Mouse (Mus musculus) brain, embryonic 14.5 days (tissue): ENCODE results near the gene Cnpy1.

Experiments used
- CTCF ChIP-seq: fragments of 200-500 bp; IDR thresholded peaks from 2 replicates; pipeline ENCODE4 v1.5.1; 2012; ENCODE audit warnings: inconsistent platforms, mild to moderate bottlenecking, moderate library complexity, borderline replicate concordance; ENCODE audit not compliant: insufficient read depth, insufficient read length; ENCODE audit errors: extremely low read depth
- POLR2A ChIP-seq: fragments of 200-500 bp; IDR thresholded peaks from 2 replicates; pipeline ENCODE4 v1.6.1; 2012; ENCODE audit warnings: mild to moderate bottlenecking, inconsistent platforms, borderline replicate concordance; ENCODE audit not compliant: poor library complexity, insufficient read depth, insufficient read length, severe bottlenecking; ENCODE audit errors: extremely low read depth

GRCm38 (mm10) chr5:28237715-28238114 is 7.9 kb downstream of the Cnpy1 start:
- TF ChIP-seq CTCF (no peak), POLR2A (no peak)
